Mouse (Mus musculus) kidney, adult 2 months (tissue): Measurements from ENCODE around the gene Slc12a6.

Experiments used
- CTCF ChIP-seq: fragments of 200-500 bp; conservative IDR thresholded peaks from 2 replicates; pipeline ENCODE4 v1.5.1; 2011; ENCODE audit warnings: low read depth, mild to moderate bottlenecking, control low read depth, low read length, moderate library complexity, mixed read lengths; ENCODE audit not compliant: insufficient read depth, insufficient read length
- POLR2A ChIP-seq: fragments of 200-500 bp; IDR thresholded peaks from one replicate; pipeline ENCODE4 v1.6.1; 2011; ENCODE audit warnings: low read depth, low read length, control low read depth

GRCm38 (mm10) chr2:112367726-112368673, 102.4 kb downstream of the Slc12a6 start, which contains the start of gene Emc4:
- no peak for TF ChIP-seq CTCF
- TF ChIP-seq POLR2A: peak; percentile 53
